Mouse (Mus musculus) left cerebral cortex, postnatal 10 days (tissue): ENCODE data around the gene Serp1. TPM values are rescaled to one million over a fixed set of nuclear protein-coding genes. Genes with fewer than 3 reads are reported as not detected.
A peak's percentile ranks its signal among the peaks of the same experiment; 100 is the strongest.
"Not testable (repeated sequence)": the region's sequence is repeated elsewhere in the genome, so short reads cannot be mapped to it uniquely, and the experiment has no call there.

ENCODE experiments used
- DNase-seq, 2 experiments: peaks; one replicate each; pipeline ENCODE4 v3.0.0; 2021 to 2022; ENCODE audit warnings: low spot score in 2 of 2, mixed read lengths in 1 of 2; ENCODE audit errors: extremely low spot score in 1 of 2
- intact Hi-C: fragments of 180-260 bp; cut with DNase I; formaldehyde crosslinking; loops from one replicate; pipeline ENCODE4 v1.15.1; 2025
- total RNA-seq, 2 experiments: library from RNA; stranded (reverse); gene quantifications; 2 replicates each; pipeline ENCODE4 v1.2.3; 2021

Gene Serp1
- total RNA-seq, 2 experiments from 2014 or later, result 26.0 to 26.1 TPM

- intact Hi-C loops, result no loop called here
- DNase-seq, result no peak
Observed at GRCm38 (mm10) chr3:58512740-58513139, 13.0 kb downstream of the Serp1 start.

- no peak for DNase-seq
- intact Hi-C loops, result no loop called here
Observed at GRCm38 (mm10) chr3:58511581-58511980, 14.1 kb downstream of the Serp1 start.

DNA sequence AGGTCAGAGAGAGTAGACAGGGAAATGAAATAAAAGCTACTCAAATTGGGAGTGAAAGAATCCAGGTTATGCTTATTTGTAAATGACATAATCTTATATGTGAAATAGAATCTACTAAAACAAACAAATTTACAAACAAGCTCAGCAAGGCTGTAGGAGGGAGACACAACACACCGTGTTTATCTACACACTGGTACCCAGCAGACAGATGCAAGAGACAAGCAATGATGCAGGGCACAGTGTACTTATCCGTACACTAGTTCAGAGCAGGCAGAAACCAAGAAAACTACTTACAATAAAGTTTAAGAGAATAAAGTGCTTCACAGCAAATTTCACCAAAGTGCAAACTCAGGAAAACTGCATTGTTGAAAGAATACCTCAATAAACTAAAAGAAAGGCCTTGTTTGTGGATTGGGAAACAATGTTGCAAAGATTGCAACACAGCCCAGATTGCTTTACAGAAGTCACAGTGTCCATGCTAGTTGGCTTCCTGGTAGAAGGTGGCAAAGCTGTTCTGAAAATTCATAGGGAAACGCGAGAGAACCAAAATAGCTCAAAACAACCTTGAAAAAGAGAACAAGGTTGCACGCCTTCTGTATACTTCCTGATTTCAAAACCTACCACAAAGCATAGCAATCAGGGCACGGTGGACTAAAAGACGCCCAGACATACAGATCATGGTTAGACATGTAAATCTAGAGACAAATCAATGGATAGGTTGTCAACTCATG is 17.5 kb downstream of the Serp1 start:
- no peak for DNase-seq
- intact Hi-C loops, result no loop called here

DNA sequence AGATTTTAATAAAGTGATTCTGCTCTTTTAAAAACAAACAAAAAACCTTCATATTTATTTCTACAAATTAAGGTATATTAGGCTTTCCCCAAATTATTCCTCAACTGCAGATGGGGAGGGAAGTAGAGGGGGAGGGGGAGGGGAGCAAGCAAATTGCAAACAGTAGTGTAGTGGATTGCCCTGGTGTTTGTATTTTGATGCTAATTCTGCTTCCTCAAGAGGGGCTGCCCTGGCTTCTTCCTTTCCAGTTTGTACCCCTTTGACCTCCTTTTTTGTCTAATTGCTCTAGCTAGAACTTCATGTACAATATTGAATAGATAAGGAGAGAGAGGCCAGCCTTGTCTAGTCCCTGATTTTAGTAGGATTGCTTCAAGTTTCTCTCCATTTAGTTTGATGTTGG is 21.0 kb downstream of the Serp1 start:
- DNase-seq, result no peak

GRCm38 (mm10) chr3:58503720-58504333 is 21.9 kb downstream of the Serp1 start:
- DNase-seq, result no peak

More for the DNA sequence above, 21.0 kb downstream of the Serp1 start:
- intact Hi-C loops, result no loop called here

DNA sequence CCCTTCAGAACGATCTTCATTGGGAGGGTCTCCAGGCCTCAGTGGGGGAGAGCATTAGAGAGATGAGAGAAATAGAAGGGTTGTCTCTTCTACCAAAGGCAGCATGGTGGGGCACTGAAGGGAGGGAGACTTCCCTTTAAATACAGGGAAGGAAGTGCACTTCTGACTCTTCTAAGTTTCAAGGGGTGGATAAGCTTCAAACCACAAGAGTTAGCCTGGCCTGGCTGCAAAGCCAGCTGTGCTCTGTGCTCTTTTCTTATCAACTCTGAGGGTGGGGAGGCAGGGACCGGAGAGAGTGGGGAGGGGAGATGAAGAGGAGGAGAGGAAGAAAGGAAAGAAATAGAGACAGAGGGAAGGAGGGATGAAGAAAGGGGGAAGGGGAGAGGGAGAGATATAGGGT is 23.7 kb downstream of the Serp1 start:
- no peak for DNase-seq
- intact Hi-C loops, result no loop called here

More at GRCm38 (mm10) chr3:58503720-58504333, 21.9 kb downstream of the Serp1 start:
- intact Hi-C loops, result no loop called here

DNA sequence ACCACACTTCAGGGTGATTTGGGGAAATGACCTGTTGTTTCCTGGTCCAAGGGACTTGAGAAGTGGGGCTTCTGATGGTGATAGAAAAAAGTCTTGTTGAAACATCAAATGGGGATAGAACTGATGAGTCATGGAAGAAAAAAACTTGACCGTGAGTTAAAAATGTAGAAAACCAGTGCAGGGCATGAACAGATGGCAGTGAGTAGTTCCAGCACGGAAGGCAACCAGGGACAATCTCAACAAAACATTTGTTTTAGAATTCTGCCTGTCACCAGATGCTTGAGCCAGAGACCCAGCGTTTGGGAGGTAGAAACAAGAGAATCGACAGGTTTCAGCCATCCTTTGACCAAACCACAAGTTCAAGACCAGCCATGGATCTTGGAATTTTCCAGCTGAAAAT is 32.1 kb downstream of the Serp1 start:
- intact Hi-C loops, result loop anchor here (5.0 kb wide), 2 partner anchors 76 to 651 kb away; no protein-coding TSS in a partner anchor
- DNase-seq, result no peak

DNA sequence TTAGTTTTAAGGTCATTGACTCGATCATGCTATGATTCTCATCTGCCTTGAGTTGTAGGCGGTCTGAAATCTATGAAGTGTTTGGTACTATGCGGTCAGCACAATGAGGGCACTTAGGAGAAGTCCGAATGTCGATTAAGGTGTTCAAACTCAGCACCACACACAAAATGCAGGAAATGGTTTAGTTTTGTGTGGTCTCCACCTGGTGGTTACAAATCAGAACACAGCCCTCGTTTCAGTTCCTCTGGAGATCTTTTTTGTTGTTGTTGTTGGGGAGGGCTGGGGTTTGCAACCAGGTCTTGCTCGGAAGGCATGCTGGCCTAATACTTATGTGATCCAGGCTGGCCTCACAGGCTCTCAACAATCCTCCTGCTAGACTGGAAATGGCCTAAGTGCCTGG is 34.9 kb downstream of the Serp1 start:
- intact Hi-C loops, result loop anchor here (2.0 to 5.0 kb wide), 3 partner anchors 73 to 648 kb away; no protein-coding TSS in a partner anchor
- DNase-seq, result peak; percentile 26 to 31

- DNase-seq, result no peak
- intact Hi-C loops, result no loop called here
Observed at GRCm38 (mm10) chr3:58487999-58488775, 37.5 kb downstream of the Serp1 start.

DNA sequence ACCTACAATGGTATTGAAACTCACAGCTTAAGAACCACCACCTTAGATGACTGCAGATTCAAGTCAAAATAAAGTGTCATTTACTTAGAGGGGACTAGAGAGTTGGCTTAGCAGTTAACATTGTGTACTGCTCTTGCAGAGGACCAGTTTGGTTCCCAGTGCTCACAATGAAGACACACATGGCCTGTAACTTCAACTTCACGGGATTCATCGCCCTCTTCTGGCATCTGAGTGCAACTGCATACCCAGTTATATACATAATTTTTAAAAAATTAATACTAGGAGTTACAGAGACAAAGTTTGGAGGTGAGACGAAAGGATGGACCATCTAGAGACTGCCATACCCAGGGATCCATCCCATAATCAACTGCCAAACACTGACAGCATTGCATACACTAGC is 38.6 kb downstream of the Serp1 start:
- intact Hi-C loops, result no loop called here
- DNase-seq, result no peak

DNA sequence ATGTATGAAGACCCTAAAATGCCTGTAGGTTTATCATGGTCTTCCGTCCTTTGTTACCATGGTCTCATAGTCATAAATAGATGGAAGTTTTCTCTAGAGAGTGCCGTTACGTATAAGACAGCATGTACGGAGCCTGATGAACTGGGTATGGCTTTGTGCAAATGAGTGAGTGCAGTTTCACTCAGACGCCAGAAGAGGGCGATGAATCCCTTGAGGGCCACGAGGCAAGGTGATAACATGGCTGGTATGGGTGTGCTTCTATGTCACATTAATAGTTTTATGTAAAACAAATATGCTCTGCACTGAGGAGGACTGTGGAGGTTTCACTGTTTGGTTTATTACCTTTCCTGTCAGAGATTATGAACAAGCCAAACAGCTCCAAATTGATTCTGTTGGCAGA is 39.8 kb downstream of the Serp1 start:
- intact Hi-C loops, result no loop called here
- no peak for DNase-seq

GRCm38 (mm10) chr3:58478755-58479455 is 46.8 kb downstream of the Serp1 start:
- DNase-seq, result no peak
- intact Hi-C loops, result no loop called here

GRCm38 (mm10) chr3:58475298-58475697 is 50.4 kb downstream of the Serp1 start:
- DNase-seq, intact Hi-C loops: not testable (repeated sequence)

Other genes with a start within 250 kb of the Serp1 start
- gene Tsc22d2, start 111.2 kb downstream of the Serp1 start, total RNA-seq, result 10 to 100 TPM; 35.1 to 36.3 TPM
- gene Eif2a, start 71 bp downstream of the Serp1 start, total RNA-seq, result 10 to 100 TPM; 41.9 to 42.4 TPM
- gene Selenot, start 50.7 kb upstream of the Serp1 start, total RNA-seq, result 100 to 1,000 TPM; 180 to 191 TPM
- 1 to 10 TPM; 1.5 to 1.9 TPM for gene Erich6, start 111.3 kb upstream of the Serp1 start, total RNA-seq
- gene Siah2, start 166.5 kb upstream of the Serp1 start, total RNA-seq, result 10 to 100 TPM; 17.8 to 19.2 TPM